Mouse (Mus musculus) urinary bladder, adult 2 months (tissue): Measurements from ENCODE around the gene Mia. TPM values are rescaled to one million over a fixed set of nuclear protein-coding genes. Genes with fewer than 3 reads are reported as not detected.

Experiments used
- DNase-seq: peaks from one replicate; pipeline ENCODE4 v3.0.0; 2022; ENCODE audit warnings: low spot score
- polyA plus RNA-seq: library from polyadenylated mRNA; depleted of rRNA; stranded (reverse); fragments of >200 nt; gene quantifications from 2 replicates; pipeline ENCODE4 v1.2.3, GENCODE M21; 2012; rRNA removed

Mia gene
- polyA plus RNA-seq, 1 experiment: 0.23 TPM

- DNase-seq: no peak
Observed at GRCm38 (mm10) chr7:27160921-27161320, 20.0 kb downstream of the Mia start.

GRCm38 (mm10) chr7:27159882-27160281, 21.1 kb downstream of the Mia start:
- peak; percentile 77 for DNase-seq

GRCm38 (mm10) chr7:27159256-27159655, 21.7 kb downstream of the Mia start:
- DNase-seq: no peak

- DNase-seq: no peak
Observed at GRCm38 (mm10) chr7:27158171-27158570, 22.8 kb downstream of the Mia start.

GRCm38 (mm10) chr7:27156005-27156404, 25.0 kb downstream of the Mia start:
- DNase-seq: no peak

GRCm38 (mm10) chr7:27153205-27153764, 27.7 kb downstream of the Mia start, which contains the start of gene Cyp2t4:
Cyp2t4 (plus strand) TSS chr7:27153714.
- DNase-seq: no peak

GRCm38 (mm10) chr7:27136410-27136996, 44.5 kb downstream of the Mia start:
- DNase-seq: no peak

- DNase-seq: no peak
Observed at GRCm38 (mm10) chr7:27133757-27134156, 47.2 kb downstream of the Mia start.

GRCm38 (mm10) chr7:27133156-27133555, 47.8 kb downstream of the Mia start:
- DNase-seq: no peak

GRCm38 (mm10) chr7:27132588-27132987, 48.4 kb downstream of the Mia start:
- no peak for DNase-seq

GRCm38 (mm10) chr7:27131387-27131786, 49.6 kb downstream of the Mia start:
- DNase-seq: no peak

GRCm38 (mm10) chr7:27130521-27131370, 50.2 kb downstream of the Mia start:
- no peak for DNase-seq

GRCm38 (mm10) chr7:27129811-27130210, 51.1 kb downstream of the Mia start:
- DNase-seq: no peak

Other genes with a start within 250 kb of the Mia start
- gene Cyp2a22, start 241.8 kb downstream of the Mia start, polyA plus RNA-seq: not detected in 2 replicates
- gene Cyp2a12, start 152.1 kb downstream of the Mia start, polyA plus RNA-seq: not detected in 2 replicates
- 30.4 and 47.4 TPM in 2 replicates for gene Cyp2f2, start 61.2 kb downstream of the Mia start, polyA plus RNA-seq
- gene Cyp2t4, start 27.4 kb downstream of the Mia start, polyA plus RNA-seq: not detected in 2 replicates
- 64.2 and 67.5 TPM in 2 replicates for gene Egln2, start 14.4 kb downstream of the Mia start, polyA plus RNA-seq
- 69.2 and 85.6 TPM in 2 replicates for gene Rab4b, start 2.3 kb downstream of the Mia start, polyA plus RNA-seq
- not detected in 2 replicates for gene Gm21983, start 71 bp downstream of the Mia start, polyA plus RNA-seq
- gene BC024978, start 14.6 kb upstream of the Mia start, polyA plus RNA-seq: 11.1 and 12.0 TPM in 2 replicates
- gene Snrpa, start 15.1 kb upstream of the Mia start, polyA plus RNA-seq: 114 and 140 TPM in 2 replicates
- 9.9 and 11.6 TPM in 2 replicates for gene Itpkc, start 47.5 kb upstream of the Mia start, polyA plus RNA-seq
- 20.4 and 20.7 TPM in 2 replicates for gene Coq8b, start 51.9 kb upstream of the Mia start, polyA plus RNA-seq
- 44.1 and 47.3 TPM in 2 replicates for gene Numbl, start 77.3 kb upstream of the Mia start, polyA plus RNA-seq
- 176 and 335 TPM in 2 replicates for gene Ltbp4, start 156.5 kb upstream of the Mia start, polyA plus RNA-seq
- 39.4 and 46.5 TPM in 2 replicates for gene Shkbp1, start 174.9 kb upstream of the Mia start, polyA plus RNA-seq
- 0.43 and 0.67 TPM in 2 replicates for gene Gm20479, start 176.3 kb upstream of the Mia start, polyA plus RNA-seq